Mouse (Mus musculus): ENCODE measurements at regions not wholly inside any gene's neighbourhood (a gene's known extent, or its start where the extent isn't known, plus 50 kb on each side); places are given as distances from the start of the nearest gene placed in this dataset.
A peak's percentile ranks its signal among the peaks of the same experiment; 100 is the strongest.

- Histone ChIP-seq H3K4me3 (ENCODE audit: low read depth, low read length) (no peak overlapping the region), H3K4me2 (replicated peaks; ENCODE audit: low read depth, low read length) (no peak overlapping the region), H3K27ac (ENCODE audit: low read length) (no peak overlapping the region), H3K9me3 (ENCODE audit: low read length) (no peaks in the 10 kb centered on the region), H3K27me3 (replicated peaks; ENCODE audit: insufficient read depth, low read length) (no peaks in the 10 kb centered on the region), H3K9ac (replicated peaks; ENCODE audit: low read depth) (no peak overlapping the region), H3K36me3 (ENCODE audit: insufficient read depth, low read length) (no peaks in the 10 kb centered on the region), H3K4me1 (ENCODE audit: insufficient read depth, low read depth, low read length) (no peaks in the 10 kb centered on the region)
- TF ChIP-seq CTCF (IDR thresholded peaks at IDR 0.05) (no peak), EP300 (IDR thresholded peaks at IDR 0.05) (no peak)
- ATAC-seq, result no peak
- 50% methylated on average over 2 of the region's 2 CpGs for WGBS
- DNase-seq (ENCODE audit: low spot score), result no peak
Observed at GRCm38 (mm10) chrX:147616374-147616773, 62.5 kb upstream of the Lrch2 start.

- no peak overlapping the region for H3K4me2 ChIP-seq (replicated peaks; ENCODE audit: low read depth, low read length)
- H3K27me3 ChIP-seq (replicated peaks; ENCODE audit: insufficient read depth, low read length), result no peaks in the 10 kb centered on the region
- H3K36me3 ChIP-seq (ENCODE audit: insufficient read depth, low read length), result no peaks in the 10 kb centered on the region
- DNase-seq (ENCODE audit: low spot score) (peak; percentile 5), ATAC-seq (no peak)
- WGBS, result 15% methylated on average over 3 of the region's 3 CpGs
- no peak overlapping the region for H3K27ac ChIP-seq (ENCODE audit: low read length)
- no peak overlapping the region for H3K4me3 ChIP-seq (ENCODE audit: low read depth, low read length)
- H3K9me3 ChIP-seq (ENCODE audit: low read length), result no peaks in the 10 kb centered on the region
- TF ChIP-seq CTCF (IDR thresholded peaks at IDR 0.05), result peak; percentile 70
- no peak for TF ChIP-seq EP300 (IDR thresholded peaks at IDR 0.05)
- no peak overlapping the region for H3K9ac ChIP-seq (replicated peaks; ENCODE audit: low read depth)
- H3K4me1 ChIP-seq (ENCODE audit: insufficient read depth, low read depth, low read length), result no peaks in the 10 kb centered on the region
Observed at GRCm38 (mm10) chrX:147608660-147609059, 54.8 kb upstream of the Lrch2 start.
